Mouse (Mus musculus): ENCODE data around the gene Derl3.
"Not testable (repeated sequence)": the region's sequence is repeated elsewhere in the genome, so short reads cannot be mapped to it uniquely, and the experiment has no call there.

DNA sequence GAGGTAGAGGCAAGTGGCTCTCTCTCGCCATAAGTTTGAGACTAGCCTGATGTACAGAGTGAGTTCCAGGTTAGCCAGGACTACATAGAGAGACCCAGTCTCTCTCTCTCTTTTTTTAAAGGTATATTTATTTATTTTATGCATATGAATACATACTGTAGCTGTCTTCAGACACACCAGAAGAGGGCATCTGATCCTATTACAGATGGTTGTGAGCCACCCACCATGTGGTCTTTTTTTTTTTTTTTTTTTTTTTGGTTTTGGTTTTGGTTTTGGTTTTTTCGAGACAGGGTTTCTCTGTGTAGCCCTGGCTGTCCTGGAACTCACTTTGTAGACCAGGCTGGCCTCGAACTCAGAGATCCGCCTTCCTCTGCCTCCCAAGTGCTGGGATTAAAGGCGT, 5.7 kb upstream of the Derl3 start:
- TF ChIP-seq CTCF (IDR thresholded peaks at IDR 0.05; ENCODE audit: borderline replicate concordance, extremely low read depth, insufficient read depth, insufficient read length); POLR2A (IDR thresholded peaks at IDR 0.05; ENCODE audit: borderline replicate concordance, extremely low read depth, insufficient read depth, insufficient read length, poor library complexity, severe bottlenecking): not testable (repeated sequence)
